Mouse (Mus musculus) intestine, postnatal 0 days (tissue): ENCODE data around the gene Egflam. TPM values are rescaled to one million over a fixed set of nuclear protein-coding genes. Genes with fewer than 3 reads are reported as not detected.

ENCODE experiments used
- ATAC-seq: fragments of 200-750 bp; cut with Nextera tagmentation; 2 replicates; pipeline ENCODE4 v1.8.0; 2017; ENCODE audit warnings: mild to moderate bottlenecking, moderate TSS enrichment, moderate library complexity
- H3K27ac ChIP-seq: fragments of 300-500 bp; sonication (generic); 2 replicates; pipeline ENCODE4 v1.5.1; 2014; ENCODE audit warnings: mild to moderate bottlenecking, low read depth, low read length, moderate library complexity
- H3K27me3 ChIP-seq: fragments of 300-500 bp; sonication (generic); replicated peaks from 2 replicates; pipeline ENCODE4 v1.6.1; 2014; ENCODE audit warnings: low read length, mixed read lengths; ENCODE audit not compliant: control insufficient read depth, insufficient read depth
- H3K36me3 ChIP-seq: fragments of 300-500 bp; sonication (generic); 2 replicates; pipeline ENCODE4 v1.6.1; 2014; ENCODE audit warnings: mild to moderate bottlenecking, moderate library complexity; ENCODE audit not compliant: control insufficient read depth, insufficient read depth
- H3K4me1 ChIP-seq: fragments of 300-500 bp; sonication (generic); replicated peaks from 2 replicates; pipeline ENCODE4 v1.6.1; 2014; ENCODE audit warnings: antibody characterized with exemption, low read length, mixed read lengths; ENCODE audit not compliant: control insufficient read depth, insufficient read depth
- H3K4me2 ChIP-seq: fragments of 300-500 bp; sonication (generic); replicated peaks from 2 replicates; pipeline ENCODE4 v1.6.1; 2014; ENCODE audit warnings: low read depth, mild to moderate bottlenecking, moderate library complexity
- H3K4me3 ChIP-seq: fragments of 300-500 bp; sonication (generic); 2 replicates; pipeline ENCODE4 v1.5.1; 2014; ENCODE audit warnings: low read depth, low read length
- H3K9ac ChIP-seq: fragments of 300-500 bp; sonication (generic); 2 replicates; pipeline ENCODE4 v1.6.1; 2014; ENCODE audit warnings: mild to moderate bottlenecking, low read depth, low read length
- H3K9me3 ChIP-seq: fragments of 300-500 bp; sonication (generic); 2 replicates; pipeline ENCODE4 v1.6.1; 2016; ENCODE audit warnings: mixed run types; ENCODE audit not compliant: control insufficient read depth
- CTCF ChIP-seq: sonication (generic); IDR thresholded peaks from 2 replicates; pipeline ENCODE4 v1.5.1; 2016; ENCODE audit warnings: low read depth, mild to moderate bottlenecking, control low read depth, antibody characterized with exemption, moderate library complexity
- whole genome bisulfite sequencing: fragments of 180-500 bp; shearing (Covaris S2); extraction: QIAGEN DNeasy Blood & Tissue Kit; methylation state at CpG from one replicate; pipeline ENCODE4 v1.1.7; 2014; 5-methylcytosine and 5-hydroxymethylcytosine counted together
- polyA plus RNA-seq: library from polyadenylated mRNA; unstranded; fragments of >200 nt; fragmentation: Nextera tagmentation; extraction: Ambion mirVana; gene quantifications from 2 replicates; pipeline ENCODE4 v1.2.1, GENCODE M21; 2015

Egflam gene
- polyA plus RNA-seq, 1 experiment from 2014 or later = 5.2 TPM

DNA sequence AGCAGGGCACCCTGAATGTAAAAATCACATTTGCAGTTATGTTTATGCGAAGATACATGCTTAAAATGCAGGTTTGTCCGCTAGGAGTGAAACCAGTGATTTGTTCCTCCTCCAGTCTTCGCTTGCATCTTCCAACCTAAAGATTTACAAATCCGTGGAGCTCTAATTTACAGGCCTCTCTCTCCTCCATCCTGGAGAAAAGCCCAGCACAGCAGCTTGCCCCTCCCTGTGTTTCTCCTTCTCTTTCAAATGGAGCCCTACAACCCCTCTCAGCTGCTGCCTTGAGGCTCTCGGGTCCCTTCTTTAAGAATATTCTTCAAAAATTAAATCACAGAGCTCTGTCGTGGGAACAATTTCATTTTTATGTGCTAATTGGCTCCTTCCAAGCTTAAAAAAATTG, 116.6 kb downstream of the Egflam start:
- no peaks in the 10 kb centered on the region for H3K4me1 ChIP-seq
- no peak overlapping the region for H3K4me3 ChIP-seq
- TF ChIP-seq CTCF = no peak
- H3K27ac ChIP-seq = no peak overlapping the region
- ATAC-seq = no peak
- H3K36me3 ChIP-seq = no peaks in the 10 kb centered on the region
- H3K9me3 ChIP-seq = no peaks in the 10 kb centered on the region
- no peak overlapping the region for H3K9ac ChIP-seq
- H3K27me3 ChIP-seq = no peaks in the 10 kb centered on the region
- 61% methylated on average over 6 of the region's 6 CpGs for WGBS
- H3K4me2 ChIP-seq = no peak overlapping the region

DNA sequence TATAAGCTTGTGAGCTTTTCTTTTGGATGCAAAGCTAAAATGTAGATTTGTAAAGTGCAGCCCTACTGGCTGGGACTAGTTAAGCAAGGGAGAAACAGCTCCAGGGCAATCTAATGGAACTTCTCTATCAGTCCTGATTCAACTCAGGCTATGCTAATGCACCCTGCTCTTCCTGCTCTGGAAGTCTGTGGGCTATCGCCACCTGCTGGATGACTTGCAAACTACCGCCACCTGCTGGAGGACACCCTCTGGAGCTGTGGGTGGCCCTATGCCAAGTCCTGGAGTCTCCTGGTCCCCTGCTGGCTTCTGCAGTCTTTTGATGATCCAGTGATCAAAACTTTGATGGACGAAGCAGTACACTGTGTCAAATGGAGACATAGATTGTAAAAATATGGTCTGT, 134.4 kb downstream of the Egflam start:
- H3K4me3 ChIP-seq = no peak overlapping the region
- peak; percentile 98 for TF ChIP-seq CTCF
- peak; percentile 91 for ATAC-seq

GRCm38 (mm10) chr15:7263339-7263738, 134.9 kb downstream of the Egflam start:
- TF ChIP-seq CTCF = no peak
- Histone ChIP-seq H3K4me3 (no peak overlapping the region), H3K27me3 (no peaks in the 10 kb centered on the region), H3K36me3 (no peaks in the 10 kb centered on the region), H3K9me3 (no peaks in the 10 kb centered on the region), H3K9ac (no peak overlapping the region), H3K4me1 (no peaks in the 10 kb centered on the region), H3K27ac (no peak overlapping the region), H3K4me2 (no peak overlapping the region)
- peak; percentile 95 for ATAC-seq
- 59% methylated on average over 9 of the region's 9 CpGs for WGBS

More for the DNA sequence above, 134.4 kb downstream of the Egflam start:
- Histone ChIP-seq H3K27ac (no peak overlapping the region), H3K9ac (no peak overlapping the region), H3K4me1 (no peaks in the 10 kb centered on the region), H3K4me2 (no peak overlapping the region), H3K36me3 (no peaks in the 10 kb centered on the region), H3K27me3 (no peaks in the 10 kb centered on the region), H3K9me3 (no peaks in the 10 kb centered on the region)
- 16% methylated on average over 3 of the region's 3 CpGs for WGBS

GRCm38 (mm10) chr15:7261371-7261770, 136.8 kb downstream of the Egflam start:
- Histone ChIP-seq H3K27ac (no peak overlapping the region), H3K4me3 (no peak overlapping the region), H3K4me2 (no peak overlapping the region), H3K27me3 (no peaks in the 10 kb centered on the region), H3K9me3 (no peaks in the 10 kb centered on the region), H3K4me1 (no peaks in the 10 kb centered on the region), H3K36me3 (no peaks in the 10 kb centered on the region), H3K9ac (no peak overlapping the region)
- no peak for ATAC-seq
- WGBS = 83% methylated on average over 1 of the region's 1 CpGs
- TF ChIP-seq CTCF = no peak

DNA sequence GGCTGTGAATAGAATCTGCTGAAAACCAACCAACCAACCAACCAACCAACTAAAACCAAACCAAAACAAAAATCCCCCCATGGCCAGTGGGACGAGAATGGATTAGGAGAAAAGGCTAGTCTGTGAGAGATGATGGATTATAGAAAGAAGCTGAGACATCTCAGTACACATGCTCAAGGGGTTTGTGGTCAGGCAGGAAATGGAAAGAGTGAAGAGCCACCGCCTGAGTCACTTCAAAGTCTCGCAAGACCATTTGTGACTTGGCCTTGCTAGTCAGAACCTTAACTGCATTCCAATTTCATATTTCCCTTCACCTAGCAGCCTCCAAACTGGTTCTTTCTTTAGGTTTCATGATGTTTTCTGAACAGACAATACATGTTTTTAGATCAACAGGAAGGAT, 141.6 kb downstream of the Egflam start:
- H3K36me3 ChIP-seq = no peaks in the 10 kb centered on the region
- no peak overlapping the region for H3K4me2 ChIP-seq
- WGBS = 90% methylated on average over 3 of the region's 3 CpGs
- no peak overlapping the region for H3K9ac ChIP-seq
- no peaks in the 10 kb centered on the region for H3K9me3 ChIP-seq
- H3K4me1 ChIP-seq = no peaks in the 10 kb centered on the region
- no peak for ATAC-seq
- no peak overlapping the region for H3K27ac ChIP-seq
- no peaks in the 10 kb centered on the region for H3K27me3 ChIP-seq
- no peak overlapping the region for H3K4me3 ChIP-seq
- TF ChIP-seq CTCF = no peak

DNA sequence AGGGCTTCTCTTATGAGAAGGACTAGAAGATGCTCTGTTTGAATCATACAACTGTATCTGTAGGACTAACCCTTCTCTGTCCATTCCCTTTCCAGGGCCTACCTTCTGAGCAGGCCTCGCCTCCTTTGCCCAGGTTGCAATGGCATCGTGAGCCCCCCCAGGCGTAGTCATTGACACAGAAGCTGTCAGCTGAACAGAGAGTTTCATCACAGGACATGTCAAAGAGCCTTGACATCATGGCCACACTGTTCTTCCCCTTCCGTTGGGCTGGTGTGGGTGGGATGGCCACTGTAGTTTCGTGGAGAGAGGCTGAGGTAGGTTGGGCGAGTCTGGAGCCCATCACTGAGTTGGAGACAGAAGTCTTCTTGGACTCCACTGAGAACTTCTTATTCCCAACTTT, 144.9 kb downstream of the Egflam start:
- WGBS = 96% methylated on average over 6 of the region's 6 CpGs
- Histone ChIP-seq H3K4me2 (no peak overlapping the region), H3K36me3 (0 out of 2 replicates have a peak, but pooled peaks cover 4% of the 10 kb centered on the region), H3K27ac (no peak overlapping the region), H3K4me1 (no peaks in the 10 kb centered on the region), H3K9me3 (0 out of 2 replicates have a peak, but pooled peaks cover 3% of the 10 kb centered on the region), H3K9ac (no peak overlapping the region), H3K4me3 (no peak overlapping the region), H3K27me3 (no peaks in the 10 kb centered on the region)
- no peak for ATAC-seq
- TF ChIP-seq CTCF = no peak
